Mouse (Mus musculus): Measurements from ENCODE around the gene Eif3l. TPM values are rescaled to one million over a fixed set of nuclear protein-coding genes. Genes with fewer than 3 reads are reported as not detected.

Gene Eif3l
- polyA plus RNA-seq, 1 experiment from 2014 or later = 169 TPM

DNA sequence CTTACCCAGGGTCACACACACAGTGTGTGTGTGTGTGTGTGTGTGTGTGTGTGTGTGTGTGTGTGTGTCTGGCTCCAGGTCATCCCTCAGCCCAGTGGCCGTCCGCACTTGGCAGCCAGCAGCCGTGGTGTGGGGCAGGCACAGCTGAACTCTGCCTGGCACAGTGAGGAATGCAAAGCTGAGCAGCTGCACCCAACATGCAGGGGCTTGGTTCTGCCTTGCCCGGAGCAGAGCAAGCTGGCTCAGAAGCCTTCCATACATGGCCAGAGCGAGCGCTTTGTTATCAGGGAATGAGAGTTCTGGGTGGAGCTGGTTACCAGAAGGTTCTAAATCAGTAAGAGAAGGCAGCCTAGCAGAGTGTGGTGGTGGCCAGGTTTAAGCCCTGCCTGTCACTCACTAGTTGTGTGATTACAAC lies 22.6 kb downstream of the Eif3l start:
- H3K27ac ChIP-seq (ENCODE audit: low read depth, low read length) = no peak overlapping the region
- WGBS = 41% methylated on average over 6 of the region's 6 CpGs
- no peak for ATAC-seq (ENCODE audit: low read depth)

DNA sequence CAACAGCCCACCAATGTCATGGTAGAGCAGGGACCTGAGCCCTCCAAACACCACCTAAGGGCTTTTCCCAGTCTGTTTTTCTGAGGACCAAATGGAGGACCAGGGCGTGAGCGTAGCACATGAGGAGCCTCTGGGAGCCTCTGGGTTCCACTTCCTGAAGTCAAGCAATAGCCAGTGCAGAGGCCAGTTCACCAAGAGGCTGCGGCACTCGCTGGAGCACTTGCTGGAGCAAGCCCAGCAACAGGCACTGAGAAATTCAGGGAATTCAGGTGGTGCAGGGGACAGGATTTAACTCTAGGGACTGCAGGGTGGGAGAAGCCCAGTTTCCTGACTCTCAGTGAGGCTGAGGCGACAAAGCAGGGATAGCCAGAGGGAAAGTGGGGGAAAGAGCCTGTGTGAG lies 23.2 kb downstream of the Eif3l start:
- no peak overlapping the region for H3K27ac ChIP-seq (ENCODE audit: low read depth, low read length)
- H3K36me3 ChIP-seq (ENCODE audit: control insufficient read depth, insufficient read depth, low read length) = peaks cover 20% of the 10 kb centered on the region
- whole genome bisulfite sequencing = 71% methylated on average over 5 of the region's 5 CpGs
- H3K27me3 ChIP-seq (ENCODE audit: control insufficient read depth, insufficient read depth, low read length) = no peaks in the 10 kb centered on the region
- H3K4me3 ChIP-seq (ENCODE audit: low read depth, low read length) = no peak overlapping the region
- no peak overlapping the region for H3K9ac ChIP-seq (replicated peaks; ENCODE audit: low read depth, low read length)
- ATAC-seq (ENCODE audit: low read depth) = no peak
- peaks cover 3% of the 10 kb centered on the region; the same call in 1 of the 2 replicates for H3K4me1 ChIP-seq (ENCODE audit: control insufficient read depth, insufficient read depth, low read length)
- H3K4me2 ChIP-seq (ENCODE audit: low read depth, low read length) = no peak overlapping the region
- no peaks in the 10 kb centered on the region for H3K9me3 ChIP-seq (ENCODE audit: control insufficient read depth, low read length)

More for the DNA sequence above, 22.6 kb downstream of the Eif3l start:
- H3K4me3 ChIP-seq (ENCODE audit: low read depth, low read length) = no peak overlapping the region
- H3K36me3 ChIP-seq (ENCODE audit: control insufficient read depth, insufficient read depth, low read length) = peaks cover 24% of the 10 kb centered on the region
- H3K9me3 ChIP-seq (ENCODE audit: control insufficient read depth, low read length) = no peaks in the 10 kb centered on the region
- peaks cover 3% of the 10 kb centered on the region; the same call in 1 of the 2 replicates for H3K4me1 ChIP-seq (ENCODE audit: control insufficient read depth, insufficient read depth, low read length)
- no peak overlapping the region for H3K9ac ChIP-seq (replicated peaks; ENCODE audit: low read depth, low read length)
- no peak overlapping the region for H3K4me2 ChIP-seq (ENCODE audit: low read depth, low read length)
- H3K27me3 ChIP-seq (ENCODE audit: control insufficient read depth, insufficient read depth, low read length) = no peaks in the 10 kb centered on the region

DNA sequence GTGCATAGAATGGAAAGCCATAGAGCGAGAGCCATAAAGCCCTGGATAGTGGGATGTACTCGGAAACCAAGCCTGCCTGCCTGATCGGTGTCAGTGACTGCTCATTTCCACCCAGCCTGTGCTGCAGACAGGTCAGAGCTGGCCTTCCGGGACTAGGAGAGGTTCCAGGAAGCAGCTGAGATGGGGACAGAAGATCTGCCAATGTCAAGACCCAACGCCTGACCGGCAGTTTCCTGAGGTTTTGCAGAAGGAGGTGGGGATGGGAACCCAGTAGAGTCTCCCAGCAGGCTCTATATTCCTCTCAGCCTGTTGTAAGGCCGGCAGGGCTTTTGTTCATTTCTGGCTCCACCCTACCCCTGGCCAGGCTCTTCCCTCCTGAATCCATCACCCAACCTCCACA lies 23.9 kb downstream of the Eif3l start:
- Histone ChIP-seq H3K4me3 (ENCODE audit: low read depth, low read length) (no peak overlapping the region), H3K27me3 (ENCODE audit: control insufficient read depth, insufficient read depth, low read length) (no peaks in the 10 kb centered on the region), H3K9ac (replicated peaks; ENCODE audit: low read depth, low read length) (no peak overlapping the region), H3K36me3 (ENCODE audit: control insufficient read depth, insufficient read depth, low read length) (peaks cover 14% of the 10 kb centered on the region), H3K4me2 (ENCODE audit: low read depth, low read length) (no peak overlapping the region), H3K4me1 (ENCODE audit: control insufficient read depth, insufficient read depth, low read length) (peaks cover 3% of the 10 kb centered on the region; the same call in 1 of the 2 replicates), H3K27ac (ENCODE audit: low read depth, low read length) (peak overlapping the region; percentile 39; the same call in 1 of the 2 replicates), H3K9me3 (ENCODE audit: control insufficient read depth, low read length) (no peaks in the 10 kb centered on the region)
- ATAC-seq (ENCODE audit: low read depth) = no peak
- WGBS = 53% methylated on average over 7 of the region's 7 CpGs

DNA sequence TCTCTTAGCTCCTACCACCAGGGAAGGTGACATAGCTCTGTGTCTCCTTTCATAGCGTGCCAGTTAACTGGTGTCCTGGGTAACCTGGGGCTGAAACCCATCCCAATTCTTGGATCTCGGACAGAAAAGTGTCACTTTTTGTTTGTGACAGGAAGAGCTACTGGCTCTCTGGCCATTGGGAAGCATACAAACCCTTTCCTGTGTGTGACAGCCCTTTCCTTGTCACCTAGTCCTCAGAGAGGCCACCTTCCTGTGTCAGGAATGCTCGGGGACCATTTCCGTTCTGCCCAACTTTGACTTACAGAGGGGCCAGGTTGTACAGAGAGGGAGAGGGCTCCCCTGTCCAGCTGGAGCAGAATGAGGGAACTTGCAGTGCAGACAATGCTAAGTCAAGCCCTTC lies 24.5 kb downstream of the Eif3l start:
- Histone ChIP-seq H3K4me1 (ENCODE audit: control insufficient read depth, insufficient read depth, low read length) (peaks cover 3% of the 10 kb centered on the region; the same call in 1 of the 2 replicates), H3K27ac (ENCODE audit: low read depth, low read length) (no peak overlapping the region), H3K4me3 (ENCODE audit: low read depth, low read length) (no peak overlapping the region), H3K9ac (replicated peaks; ENCODE audit: low read depth, low read length) (no peak overlapping the region), H3K36me3 (ENCODE audit: control insufficient read depth, insufficient read depth, low read length) (peaks cover 8% of the 10 kb centered on the region), H3K27me3 (ENCODE audit: control insufficient read depth, insufficient read depth, low read length) (no peaks in the 10 kb centered on the region), H3K9me3 (ENCODE audit: control insufficient read depth, low read length) (no peaks in the 10 kb centered on the region), H3K4me2 (ENCODE audit: low read depth, low read length) (no peak overlapping the region)
- 65% methylated on average over 4 of the region's 4 CpGs for WGBS
- no peak for ATAC-seq (ENCODE audit: low read depth)

DNA sequence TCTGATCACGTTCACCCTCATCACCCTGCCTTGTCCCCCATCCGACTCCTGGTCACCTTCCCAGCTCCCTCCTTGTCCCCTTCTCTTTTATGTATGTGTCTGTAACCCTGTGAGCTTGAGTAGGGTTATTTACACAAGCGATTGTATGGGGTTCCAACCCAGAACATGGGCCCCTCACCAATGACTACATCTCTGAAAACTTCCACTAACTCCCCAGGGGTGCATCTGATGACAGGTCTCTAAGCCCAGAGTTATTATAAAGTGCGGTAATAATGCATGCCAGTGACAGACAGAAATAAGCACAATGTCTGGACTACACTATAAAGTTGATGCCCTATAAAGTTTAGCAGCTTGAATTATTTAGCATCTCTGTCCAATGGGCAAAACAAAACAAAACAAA lies 25.4 kb downstream of the Eif3l start:
- Histone ChIP-seq H3K27me3 (ENCODE audit: control insufficient read depth, insufficient read depth, low read length) (no peaks in the 10 kb centered on the region), H3K27ac (ENCODE audit: low read depth, low read length) (no peak overlapping the region), H3K4me2 (ENCODE audit: low read depth, low read length) (no peak overlapping the region), H3K9me3 (ENCODE audit: control insufficient read depth, low read length) (no peaks in the 10 kb centered on the region), H3K4me1 (ENCODE audit: control insufficient read depth, insufficient read depth, low read length) (peaks cover 3% of the 10 kb centered on the region; the same call in 1 of the 2 replicates), H3K36me3 (ENCODE audit: control insufficient read depth, insufficient read depth, low read length) (peaks cover 3% of the 10 kb centered on the region), H3K4me3 (ENCODE audit: low read depth, low read length) (no peak overlapping the region), H3K9ac (replicated peaks; ENCODE audit: low read depth, low read length) (no peak overlapping the region)
- 76% methylated on average over 4 of the region's 4 CpGs for WGBS
- no peak for ATAC-seq (ENCODE audit: low read depth)

DNA sequence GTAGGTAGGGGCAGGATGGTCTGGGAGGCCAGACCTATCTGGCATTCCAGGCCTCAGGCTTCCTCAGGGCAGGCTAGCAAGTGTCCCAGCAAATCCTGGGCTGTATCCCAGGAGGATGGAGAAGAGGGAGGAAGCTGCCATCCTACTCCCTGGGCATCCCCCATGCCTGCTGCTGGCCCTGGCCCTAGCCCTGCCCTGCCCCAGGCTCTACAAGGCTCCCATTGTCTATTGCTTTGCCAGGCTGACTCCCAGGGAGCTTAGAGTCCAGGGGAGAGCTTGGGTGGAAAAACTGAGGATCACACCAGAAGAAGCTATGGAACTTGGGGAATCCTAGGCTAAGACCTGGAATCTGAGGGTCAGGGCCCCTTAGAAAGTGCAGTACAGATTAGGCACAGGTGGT lies 26.6 kb downstream of the Eif3l start:
- no peak for ATAC-seq (ENCODE audit: low read depth)
- Histone ChIP-seq H3K9me3 (ENCODE audit: control insufficient read depth, low read length) (no peaks in the 10 kb centered on the region), H3K4me3 (ENCODE audit: low read depth, low read length) (no peak overlapping the region), H3K27ac (ENCODE audit: low read depth, low read length) (no peak overlapping the region), H3K27me3 (ENCODE audit: control insufficient read depth, insufficient read depth, low read length) (no peaks in the 10 kb centered on the region), H3K4me2 (ENCODE audit: low read depth, low read length) (no peak overlapping the region), H3K9ac (replicated peaks; ENCODE audit: low read depth, low read length) (no peak overlapping the region), H3K4me1 (ENCODE audit: control insufficient read depth, insufficient read depth, low read length) (peaks cover 3% of the 10 kb centered on the region; the same call in 1 of the 2 replicates), H3K36me3 (ENCODE audit: control insufficient read depth, insufficient read depth, low read length) (no peaks in the 10 kb centered on the region)

DNA sequence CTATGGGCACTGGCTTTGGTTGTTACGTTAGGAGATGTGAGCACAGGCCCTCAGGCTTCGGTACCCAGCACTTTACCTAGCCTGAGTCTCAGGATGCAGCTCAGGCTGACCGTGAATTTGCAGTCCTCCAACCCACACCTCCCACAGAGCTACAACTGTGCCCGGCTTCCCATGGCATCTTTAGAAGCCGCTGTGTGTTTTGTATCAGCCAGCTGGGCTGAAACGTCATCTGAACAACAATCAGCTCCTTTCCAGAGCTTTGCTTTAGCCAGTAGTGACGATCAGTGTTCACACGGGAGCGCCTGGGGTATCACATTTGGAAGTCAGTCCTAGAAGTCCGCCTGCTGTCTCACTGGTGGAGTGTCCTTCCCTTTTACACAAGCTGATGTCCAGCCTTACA lies 28.3 kb downstream of the Eif3l start:
- Histone ChIP-seq H3K36me3 (ENCODE audit: control insufficient read depth, insufficient read depth, low read length) (no peaks in the 10 kb centered on the region), H3K4me1 (ENCODE audit: control insufficient read depth, insufficient read depth, low read length) (no peaks in the 10 kb centered on the region), H3K4me2 (ENCODE audit: low read depth, low read length) (no peak overlapping the region), H3K4me3 (ENCODE audit: low read depth, low read length) (no peak overlapping the region), H3K27ac (ENCODE audit: low read depth, low read length) (no peak overlapping the region), H3K9me3 (ENCODE audit: control insufficient read depth, low read length) (no peaks in the 10 kb centered on the region), H3K9ac (replicated peaks; ENCODE audit: low read depth, low read length) (no peak overlapping the region), H3K27me3 (ENCODE audit: control insufficient read depth, insufficient read depth, low read length) (no peaks in the 10 kb centered on the region)
- no peak for ATAC-seq (ENCODE audit: low read depth)
- WGBS = 64% methylated on average over 10 of the region's 10 CpGs

DNA sequence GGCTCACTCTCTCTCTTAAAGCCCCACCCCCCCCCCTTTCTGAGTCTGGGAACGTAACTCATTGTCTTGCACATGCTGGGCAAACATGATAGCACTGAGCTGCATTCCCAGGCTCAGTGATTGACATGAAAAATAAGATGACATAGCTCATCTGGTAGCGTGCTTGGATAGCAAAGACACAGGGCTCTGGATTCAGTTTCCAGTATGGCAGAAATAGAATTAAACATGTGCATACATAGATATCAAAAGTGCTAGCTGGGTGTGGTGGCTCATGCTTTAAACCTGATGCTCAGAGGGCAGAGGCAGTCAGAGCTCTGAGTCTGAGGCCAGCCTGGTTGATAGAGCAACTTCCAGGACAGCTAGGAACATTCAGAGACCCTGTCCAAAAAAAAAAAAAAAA lies 30.8 kb downstream of the Eif3l start:
- no peaks in the 10 kb centered on the region for H3K9me3 ChIP-seq (ENCODE audit: control insufficient read depth, low read length)
- H3K27ac ChIP-seq (ENCODE audit: low read depth, low read length) = no peak overlapping the region
- H3K4me2 ChIP-seq (ENCODE audit: low read depth, low read length) = no peak overlapping the region
- H3K36me3 ChIP-seq (ENCODE audit: control insufficient read depth, insufficient read depth, low read length) = no peaks in the 10 kb centered on the region
- H3K4me1 ChIP-seq (ENCODE audit: control insufficient read depth, insufficient read depth, low read length) = peaks cover 11% of the 10 kb centered on the region
- ATAC-seq (ENCODE audit: low read depth) = no peak
- 50% methylated on average over 2 of the region's 2 CpGs for WGBS
- H3K27me3 ChIP-seq (ENCODE audit: control insufficient read depth, insufficient read depth, low read length) = no peaks in the 10 kb centered on the region
- no peak overlapping the region for H3K9ac ChIP-seq (replicated peaks; ENCODE audit: low read depth, low read length)
- H3K4me3 ChIP-seq (ENCODE audit: low read depth, low read length) = no peak overlapping the region

DNA sequence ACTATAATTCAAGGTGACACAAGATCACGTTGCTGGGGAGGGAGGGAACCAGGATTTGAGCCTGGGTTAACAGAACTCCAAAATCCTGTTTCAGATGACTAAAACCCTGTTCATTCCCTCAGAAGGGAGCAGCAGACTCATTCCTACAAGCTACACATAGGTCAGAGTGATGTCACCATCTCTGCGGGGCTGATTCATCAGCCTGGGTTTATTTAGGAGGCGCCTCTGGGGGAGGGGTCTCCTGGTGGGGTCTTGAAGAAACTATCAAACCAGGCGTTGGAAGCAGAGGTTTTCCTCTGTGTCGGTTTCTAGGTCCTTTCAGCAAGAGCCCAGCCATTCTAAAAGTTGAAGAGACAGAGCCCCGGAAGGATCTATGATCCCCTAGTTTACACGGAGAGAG lies 33.0 kb downstream of the Eif3l start:
- Histone ChIP-seq H3K27me3 (ENCODE audit: control insufficient read depth, insufficient read depth, low read length) (no peaks in the 10 kb centered on the region), H3K9ac (replicated peaks; ENCODE audit: low read depth, low read length) (0 out of 2 replicates have a peak overlapping the region, but pooled peaks have one; percentile 93), H3K27ac (ENCODE audit: low read depth, low read length) (no peak overlapping the region), H3K36me3 (ENCODE audit: control insufficient read depth, insufficient read depth, low read length) (0 out of 2 replicates have a peak, but pooled peaks cover 5% of the 10 kb centered on the region), H3K4me3 (ENCODE audit: low read depth, low read length) (peak overlapping the region; percentile 81), H3K4me2 (ENCODE audit: low read depth, low read length) (peak overlapping the region; percentile 96), H3K4me1 (ENCODE audit: control insufficient read depth, insufficient read depth, low read length) (peaks cover 19% of the 10 kb centered on the region), H3K9me3 (ENCODE audit: control insufficient read depth, low read length) (no peaks in the 10 kb centered on the region)
- no peak for ATAC-seq (ENCODE audit: low read depth)
- WGBS = 23% methylated on average over 7 of the region's 7 CpGs
